Mouse (Mus musculus) embryonic facial prominence, embryonic 11.5 days (tissue): ENCODE results near the gene Gm28372. TPM values are rescaled to one million over a fixed set of nuclear protein-coding genes. Genes with fewer than 3 reads are reported as not detected.

Experiments
- polyA plus RNA-seq: library from polyadenylated mRNA; unstranded; fragments of >200 nt; fragmentation: Nextera tagmentation; extraction: Ambion mirVana; gene quantifications from 2 replicates; pipeline ENCODE4 v1.2.1, GENCODE M21; 2014

Gm28372 gene
- polyA plus RNA-seq, 1 experiment from 2014 or later, result not detected

Other genes with a start within 250 kb of the Gm28372 start
- 756 and 782 TPM in 2 replicates for gene Snrpb, start 225.8 kb upstream of the Gm28372 start, polyA plus RNA-seq
- not detected in 2 replicates for gene Tmc2, start 210.0 kb upstream of the Gm28372 start, polyA plus RNA-seq
- gene Nop56, start 130.8 kb upstream of the Gm28372 start, polyA plus RNA-seq, result 356 and 411 TPM in 2 replicates
- 145 and 160 TPM in 2 replicates for gene Idh3b, start 120.7 kb upstream of the Gm28372 start, polyA plus RNA-seq
- gene Ebf4, start 110.1 kb upstream of the Gm28372 start, polyA plus RNA-seq, result 1.3 and 1.4 TPM in 2 replicates
- gene Cpxm1, start 7.7 kb upstream of the Gm28372 start, polyA plus RNA-seq, result 53.0 and 54.3 TPM in 2 replicates
- gene 1700020A23Rik, start within 50 bp of the Gm28372 start, polyA plus RNA-seq, result not detected in 2 replicates
- not detected in 2 replicates for gene Tmem239, start 1.2 kb downstream of the Gm28372 start, polyA plus RNA-seq
- gene Vps16, start 19.1 kb downstream of the Gm28372 start, polyA plus RNA-seq, result 81.9 and 84.8 TPM in 2 replicates
- gene Pced1a, start 19.5 kb downstream of the Gm28372 start, polyA plus RNA-seq, result 10.0 and 10.3 TPM in 2 replicates
- gene Ptpra, start 45.0 kb downstream of the Gm28372 start, polyA plus RNA-seq, result 96.8 and 105 TPM in 2 replicates
- gene Mrps26, start 158.5 kb downstream of the Gm28372 start, polyA plus RNA-seq, result 77.4 and 83.0 TPM in 2 replicates
- not detected in 2 replicates for gene Oxt, start 170.9 kb downstream of the Gm28372 start, polyA plus RNA-seq
- not detected in 2 replicates for gene Avp, start 177.3 kb downstream of the Gm28372 start, polyA plus RNA-seq
- gene Fastkd5, start 224.8 kb downstream of the Gm28372 start, polyA plus RNA-seq, result 23.8 and 24.7 TPM in 2 replicates
- gene Ubox5, start 224.8 kb downstream of the Gm28372 start, polyA plus RNA-seq, result 19.8 and 19.9 TPM in 2 replicates
- gene Lzts3, start 237.6 kb downstream of the Gm28372 start, polyA plus RNA-seq, result 0.79 and 1.1 TPM in 2 replicates